Mouse (Mus musculus): Measurements from ENCODE around the gene Btbd11.

The Btbd11 gene

DNA sequence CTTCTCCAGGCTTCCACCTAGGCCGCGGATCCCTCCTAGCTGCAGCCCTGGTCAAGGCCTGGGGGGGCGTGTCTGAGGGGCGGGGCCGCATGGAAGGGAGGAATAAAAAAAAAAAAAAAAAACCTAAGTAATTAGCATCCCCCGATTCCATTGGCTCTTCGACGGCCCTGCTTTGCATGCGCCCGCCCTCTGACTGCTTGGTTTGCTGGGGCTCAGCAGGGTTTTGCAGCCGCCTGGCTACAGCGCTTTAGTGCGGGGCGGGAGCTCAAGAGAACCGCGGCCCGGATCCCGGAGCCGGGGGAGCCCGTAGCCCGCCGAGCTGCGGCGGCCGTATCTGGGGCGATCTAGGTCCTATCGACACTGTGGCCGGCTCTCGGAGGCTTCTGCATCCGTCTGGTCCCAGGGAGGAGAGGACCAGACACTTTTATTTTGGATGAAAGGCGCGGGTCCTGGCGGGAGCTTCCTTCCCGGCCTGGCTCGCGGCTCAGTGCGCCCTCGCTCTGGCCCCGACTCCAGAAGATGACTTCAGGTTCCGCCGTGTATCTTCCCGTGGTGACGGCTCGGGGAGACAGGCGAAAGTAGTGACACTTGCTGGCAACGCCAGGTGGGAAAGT is at the start of gene Btbd11:
Btbd11 (plus strand) TSS at position 210 of the 614 bp plus-strand sequence.
- DNase-seq (ENCODE audit: low read depth, low spot score) = no peak

DNA sequence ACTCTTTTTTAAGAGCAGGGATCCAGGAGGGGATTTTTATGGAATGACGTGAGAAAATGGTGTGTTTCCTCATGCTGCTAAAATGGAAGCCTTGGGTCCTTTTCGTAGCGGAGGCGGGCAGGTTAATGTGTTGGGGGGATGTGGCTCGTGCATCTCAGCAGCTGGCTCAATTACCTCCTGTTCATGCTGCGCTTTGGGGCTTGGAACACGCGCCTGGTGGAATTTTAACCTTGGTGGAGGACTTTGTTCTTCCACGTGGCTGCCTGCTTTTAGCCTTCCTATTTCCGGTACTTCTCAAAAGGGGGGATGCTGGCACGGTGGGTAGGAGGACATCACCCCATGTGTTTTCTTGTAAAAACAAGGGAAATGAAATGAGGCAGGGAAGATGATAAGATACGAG is 47.9 kb upstream of the Btbd11 start:
- no peak for DNase-seq (ENCODE audit: low read depth, low spot score)

DNA sequence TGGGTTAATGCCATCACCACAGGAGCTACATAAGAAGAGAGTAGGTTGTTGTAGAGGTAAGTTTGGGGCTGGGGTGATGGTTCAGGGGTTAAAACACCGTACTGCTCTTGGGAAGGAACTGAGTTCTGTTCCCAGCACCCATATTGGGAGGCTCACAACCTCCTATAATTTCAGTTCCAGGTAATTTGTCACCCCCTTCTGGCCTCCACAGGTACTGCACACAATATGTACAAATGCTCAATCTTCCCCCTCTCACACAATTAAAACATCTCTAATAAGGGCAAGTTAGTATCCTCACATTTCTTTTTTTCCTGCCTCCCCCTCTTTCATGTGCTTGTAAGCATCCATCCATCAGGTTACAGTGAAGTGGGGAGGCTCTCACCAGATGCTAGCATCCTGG is 44.7 kb upstream of the Btbd11 start:
- DNase-seq (ENCODE audit: low read depth, low spot score) = peak; percentile 15

DNA sequence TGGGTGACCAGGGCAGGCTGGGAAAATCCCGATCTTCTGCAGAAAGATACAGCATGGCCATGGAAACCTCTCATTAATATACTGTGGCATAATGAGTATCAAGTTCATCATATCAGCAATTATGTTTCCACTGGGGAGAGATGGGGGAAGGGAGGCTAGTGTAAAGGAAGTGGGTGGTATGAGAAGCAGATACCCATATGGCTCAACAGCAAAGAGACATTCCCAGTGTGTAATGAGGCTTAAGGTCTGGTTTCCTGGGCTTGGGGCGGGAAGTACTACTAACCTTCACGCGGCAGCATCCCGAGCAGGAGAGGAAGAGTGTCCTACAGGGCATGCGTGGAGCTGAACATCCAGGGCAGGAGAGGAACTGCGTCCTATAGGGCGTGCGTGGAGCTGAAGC is 39.4 kb upstream of the Btbd11 start:
- DNase-seq (ENCODE audit: low read depth, low spot score) = no peak

DNA sequence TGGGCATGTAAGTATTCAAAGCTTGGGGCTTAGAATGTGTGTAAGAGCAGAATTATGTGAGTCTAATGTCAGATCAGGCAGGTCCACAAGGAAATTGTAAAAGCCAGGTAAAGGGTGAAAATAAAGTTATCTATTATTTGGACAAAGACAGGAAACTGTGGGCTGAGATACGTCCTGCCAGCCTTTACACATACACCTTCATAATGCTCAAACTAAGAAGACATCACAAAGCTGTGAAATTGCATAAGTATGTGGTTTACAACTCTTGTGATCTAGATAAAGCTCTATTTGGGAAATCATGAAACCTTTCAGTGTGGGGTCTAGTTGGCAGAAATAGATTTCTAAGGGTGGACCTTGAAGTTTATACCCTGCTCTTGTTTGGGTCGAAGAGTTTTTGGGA is 34.1 kb upstream of the Btbd11 start:
- DNase-seq (ENCODE audit: low read depth, low spot score) = no peak

DNA sequence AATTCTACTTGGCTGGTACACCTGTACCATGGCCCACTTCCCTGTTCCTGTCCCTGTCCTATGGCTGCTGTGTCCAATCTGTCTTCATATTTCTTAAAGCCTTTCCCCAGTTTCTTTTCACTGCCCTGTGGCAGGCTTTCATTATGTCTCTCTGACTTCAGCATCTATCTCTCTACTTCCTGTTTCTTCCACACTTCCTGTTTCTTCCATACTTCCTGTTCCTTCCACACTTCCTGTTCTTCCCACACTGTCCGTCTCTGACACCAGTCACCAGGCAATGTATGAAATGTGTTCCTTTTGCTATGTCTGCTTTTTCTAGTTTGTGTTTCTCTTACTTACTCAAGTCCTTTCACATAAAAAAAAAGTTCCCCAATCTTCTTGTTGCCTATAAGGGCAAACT is 32.3 kb upstream of the Btbd11 start:
- no peak for DNase-seq (ENCODE audit: low read depth, low spot score)

DNA sequence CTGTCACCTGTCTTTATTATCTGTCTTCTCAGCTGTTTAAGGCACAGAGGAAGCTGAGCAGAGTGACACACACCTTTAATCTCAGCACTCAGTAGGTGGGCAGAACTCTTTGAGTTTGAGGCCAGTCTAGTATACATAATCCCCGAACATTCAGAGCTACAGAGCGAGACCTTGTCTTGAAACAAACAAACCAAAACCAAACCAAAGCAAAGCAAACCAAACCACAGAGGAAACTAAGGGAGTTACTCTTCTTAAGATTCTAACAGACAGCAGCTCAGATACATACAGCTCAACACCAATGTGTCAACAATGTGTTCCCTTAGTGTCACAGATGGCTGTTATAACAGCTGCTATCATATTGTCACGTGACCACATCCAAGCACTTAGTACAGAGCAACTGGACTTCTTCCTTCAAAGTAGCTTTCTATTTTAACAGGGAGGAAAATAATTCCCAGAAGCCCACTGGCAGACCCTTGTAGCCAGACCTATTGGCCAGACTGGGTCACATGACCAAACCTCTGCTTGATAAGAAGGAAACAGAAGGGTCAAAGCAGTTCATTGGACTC is 27.0 kb upstream of the Btbd11 start:
- no peak for DNase-seq (ENCODE audit: low read depth, low spot score)

DNA sequence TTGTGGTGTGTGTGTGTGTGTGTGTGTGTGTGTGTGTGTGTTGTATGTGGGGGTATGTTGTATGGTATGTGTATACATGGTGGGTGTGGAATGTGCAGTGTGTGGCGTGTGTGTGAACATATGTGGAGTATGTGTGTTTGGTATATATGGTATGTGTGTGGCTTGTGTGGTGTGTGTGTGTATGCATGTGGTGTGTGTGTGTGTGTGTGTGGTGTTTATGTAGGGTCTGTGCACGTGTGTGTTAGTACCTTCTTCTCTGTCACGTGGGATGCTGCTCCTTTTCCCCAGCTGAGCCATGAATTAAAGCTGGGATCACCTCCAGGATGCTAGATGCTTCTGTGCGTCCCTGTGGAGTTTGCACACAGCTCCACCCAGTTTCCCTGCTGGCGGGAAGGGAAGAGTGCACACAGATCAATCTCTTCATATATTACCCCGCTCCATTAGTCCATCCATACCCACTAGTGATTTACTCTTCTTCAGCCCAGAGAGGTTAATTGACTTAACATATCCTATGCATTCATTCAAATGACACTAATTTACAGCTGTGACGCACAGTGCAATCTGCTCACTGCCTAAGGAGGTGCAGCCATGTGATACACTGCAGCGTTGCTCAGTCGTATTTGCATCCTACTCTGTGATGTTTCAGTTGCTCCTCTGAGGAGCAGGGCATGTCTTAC is 23.7 kb upstream of the Btbd11 start:
- no peak for DNase-seq (ENCODE audit: low read depth, low spot score)

DNA sequence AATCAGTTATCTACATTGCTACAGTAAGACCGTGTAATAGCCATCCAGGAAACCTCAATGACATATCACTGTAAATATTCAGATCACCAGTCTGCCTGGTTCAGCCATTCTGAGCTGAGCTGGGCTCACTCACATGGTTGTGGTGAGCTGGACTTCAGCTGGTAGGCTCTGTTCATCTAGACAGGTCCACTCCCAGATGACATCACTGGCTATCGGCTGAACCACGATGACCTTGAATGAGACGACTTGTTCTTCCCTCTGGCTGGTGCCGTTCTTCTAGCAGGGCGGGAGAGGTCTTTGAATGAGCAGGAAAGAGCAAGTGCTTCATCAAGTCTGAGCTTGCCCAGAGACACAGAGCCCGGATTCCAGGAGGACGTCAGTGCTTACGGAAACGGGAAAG is 19.7 kb upstream of the Btbd11 start:
- no peak for DNase-seq (ENCODE audit: low read depth, low spot score)

DNA sequence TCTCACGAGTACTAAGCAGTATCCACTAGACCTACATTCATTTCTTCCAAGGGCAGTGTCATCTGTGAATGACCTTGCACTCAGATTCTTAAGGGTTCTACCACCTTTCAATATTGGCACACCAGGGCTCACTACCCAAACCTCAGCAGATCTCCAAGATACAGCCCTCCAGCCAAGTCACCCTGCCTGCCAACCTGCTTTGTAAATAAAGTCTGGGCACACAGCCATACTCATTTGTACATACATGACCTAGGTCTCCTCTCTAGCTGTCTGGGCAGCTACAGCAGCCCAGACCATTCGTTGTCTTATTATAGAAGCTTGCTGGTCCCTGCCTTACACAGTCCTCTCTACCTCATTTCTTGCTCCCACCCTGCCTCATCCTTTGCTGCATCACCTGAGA is 15.3 kb upstream of the Btbd11 start:
- DNase-seq (ENCODE audit: low read depth, low spot score) = no peak

DNA sequence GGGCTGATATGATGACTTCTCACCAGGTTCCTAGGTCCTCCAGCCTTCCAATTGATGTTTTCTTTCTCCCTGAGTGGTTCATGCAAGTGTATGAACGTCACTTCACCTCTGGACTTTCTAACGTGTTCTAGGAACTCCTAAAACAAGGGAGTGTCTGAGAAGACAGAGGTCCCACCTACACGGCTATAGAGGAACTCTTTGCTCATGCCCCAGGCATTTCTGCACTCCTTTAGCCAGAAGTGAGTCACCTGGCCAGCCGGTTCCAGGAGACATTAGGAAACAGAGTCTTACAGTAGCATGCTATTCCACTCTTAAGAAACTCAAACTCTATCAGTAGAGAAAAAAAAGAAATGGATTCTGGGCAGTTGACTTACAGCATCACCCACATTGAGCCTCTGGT is 14.5 kb upstream of the Btbd11 start:
- DNase-seq (ENCODE audit: low read depth, low spot score) = no peak

DNA sequence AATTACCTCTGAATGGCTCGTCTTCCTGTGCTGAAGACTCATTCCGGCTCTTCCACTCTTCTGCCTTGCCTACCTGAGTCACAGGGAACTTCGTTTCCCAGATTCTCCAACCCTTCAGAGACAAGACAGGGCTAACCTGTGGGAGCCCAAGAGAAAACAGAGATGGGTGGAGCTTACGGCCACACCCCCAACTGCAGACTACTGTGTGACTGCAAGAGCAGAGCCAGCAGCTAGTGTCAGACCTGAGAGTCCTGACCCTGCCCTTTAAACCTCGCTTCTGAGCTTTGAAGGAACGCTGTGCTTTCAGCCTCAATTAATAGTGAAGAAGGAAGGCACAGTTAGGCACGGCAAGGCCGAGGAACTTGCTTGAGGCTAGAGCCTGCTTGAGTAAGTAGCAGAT is 7.6 kb upstream of the Btbd11 start:
- no peak for DNase-seq (ENCODE audit: low read depth, low spot score)

DNA sequence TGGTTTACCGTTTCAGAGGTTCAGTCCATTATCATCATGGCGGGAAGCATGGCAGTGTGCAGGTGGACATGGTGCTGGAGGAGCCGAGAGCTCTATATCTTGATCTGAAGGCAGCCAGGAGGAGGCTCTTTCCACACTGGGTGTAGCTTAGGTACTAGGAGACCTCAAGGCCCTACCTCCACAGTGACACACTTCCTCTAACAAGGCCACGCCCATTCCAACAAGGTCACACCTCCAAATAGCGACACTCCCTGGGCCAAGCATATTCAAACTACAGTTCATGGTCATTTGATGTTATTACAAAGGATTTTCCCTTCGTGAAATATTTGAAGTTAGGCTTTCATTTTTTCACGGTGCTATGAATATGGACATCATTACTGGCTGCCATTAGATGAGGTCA is 3.6 kb upstream of the Btbd11 start:
- peak; percentile 10 for DNase-seq (ENCODE audit: low read depth, low spot score)

DNA sequence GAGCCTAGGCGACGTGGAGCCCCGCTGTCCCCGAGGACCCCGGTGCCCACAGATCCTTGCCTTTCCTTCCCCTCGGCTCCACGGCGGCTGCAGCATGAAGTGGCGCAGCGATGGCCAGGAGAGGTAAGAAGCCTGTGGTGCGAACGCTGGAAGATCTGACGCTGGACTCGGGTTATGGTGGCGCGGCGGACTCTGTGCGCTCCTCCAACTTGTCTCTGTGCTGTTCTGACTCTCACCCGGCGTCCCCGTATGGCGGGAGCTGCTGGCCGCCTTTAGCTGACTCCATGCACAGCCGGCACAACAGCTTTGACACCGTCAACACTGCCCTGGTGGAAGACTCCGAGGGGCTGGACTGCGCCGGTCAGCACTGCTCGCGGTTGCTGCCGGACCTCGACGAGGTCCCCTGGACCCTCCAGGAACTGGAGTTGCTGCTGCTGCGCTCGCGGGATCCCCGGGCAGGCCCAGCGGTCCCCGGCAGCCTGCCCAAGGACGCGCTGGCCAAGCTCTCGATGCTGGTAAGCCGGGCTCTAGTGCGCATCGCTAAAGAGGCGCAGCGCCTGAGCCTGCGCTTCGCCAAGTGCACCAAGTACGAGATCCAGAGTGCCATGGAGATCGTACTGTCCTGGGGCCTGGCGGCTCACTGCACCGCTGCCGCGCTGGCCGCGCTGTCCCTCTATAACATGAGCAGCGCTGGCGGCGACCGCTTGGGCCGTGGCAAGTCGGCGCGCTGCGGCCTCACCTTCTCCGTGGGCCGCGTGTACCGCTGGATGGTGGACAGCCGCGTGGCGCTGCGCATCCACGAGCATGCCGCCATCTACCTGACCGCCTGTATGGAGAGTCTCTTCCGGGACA is 831 bp downstream of the Btbd11 start:
- no peak for DNase-seq (ENCODE audit: low read depth, low spot score)

DNA sequence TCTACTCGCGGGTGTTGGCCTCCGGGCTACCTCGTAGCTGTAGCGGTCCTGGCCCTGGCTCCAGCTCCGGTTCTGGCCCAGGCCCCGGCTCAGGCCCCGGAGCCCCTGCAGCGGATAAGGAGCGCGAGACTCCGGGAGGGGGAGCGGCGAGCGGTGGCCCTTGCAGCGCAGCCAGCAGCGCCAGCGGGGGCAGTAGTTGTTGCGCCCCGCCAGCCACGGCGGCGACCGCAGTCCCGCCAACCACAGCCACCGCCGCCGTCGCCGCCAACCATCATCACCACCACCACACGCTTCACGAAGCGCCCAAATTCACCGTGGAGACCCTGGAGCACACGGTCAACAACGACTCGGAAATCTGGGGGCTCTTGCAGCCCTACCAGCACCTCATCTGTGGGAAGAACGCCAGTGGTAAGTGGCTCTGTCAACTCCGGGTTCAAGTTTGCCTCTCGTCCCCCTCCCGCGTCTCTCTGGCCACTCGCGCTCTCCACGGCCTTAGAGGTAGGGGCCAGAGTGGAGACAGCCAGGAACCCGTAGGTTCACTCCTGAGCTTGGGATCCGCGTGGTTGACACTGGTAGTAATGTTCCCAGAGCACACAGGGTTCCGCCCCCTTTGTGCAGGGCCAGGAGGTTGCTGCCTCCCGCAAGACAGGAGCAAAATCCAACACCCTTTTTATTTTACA is 1.6 kb downstream of the Btbd11 start:
- DNase-seq (ENCODE audit: low read depth, low spot score) = no peak

DNA sequence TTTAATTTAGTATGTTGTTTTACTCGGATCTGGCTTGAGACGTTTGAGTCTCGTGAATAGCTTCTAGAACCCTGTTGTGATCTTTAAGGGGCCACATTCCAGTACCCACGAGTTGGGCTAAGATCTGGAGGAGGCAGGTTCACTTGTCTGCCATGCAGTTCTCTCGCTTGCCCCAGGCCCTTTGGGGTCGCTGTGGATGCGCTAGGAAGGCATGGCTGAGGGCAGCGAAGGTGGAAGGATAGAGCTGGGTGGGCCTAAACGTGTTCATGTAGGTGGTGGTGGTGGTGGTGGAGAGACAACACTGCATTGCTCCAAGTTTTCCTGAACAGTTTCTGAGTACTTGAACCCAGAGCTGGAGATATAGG is 2.1 kb downstream of the Btbd11 start:
- no peak for DNase-seq (ENCODE audit: low read depth, low spot score)

DNA sequence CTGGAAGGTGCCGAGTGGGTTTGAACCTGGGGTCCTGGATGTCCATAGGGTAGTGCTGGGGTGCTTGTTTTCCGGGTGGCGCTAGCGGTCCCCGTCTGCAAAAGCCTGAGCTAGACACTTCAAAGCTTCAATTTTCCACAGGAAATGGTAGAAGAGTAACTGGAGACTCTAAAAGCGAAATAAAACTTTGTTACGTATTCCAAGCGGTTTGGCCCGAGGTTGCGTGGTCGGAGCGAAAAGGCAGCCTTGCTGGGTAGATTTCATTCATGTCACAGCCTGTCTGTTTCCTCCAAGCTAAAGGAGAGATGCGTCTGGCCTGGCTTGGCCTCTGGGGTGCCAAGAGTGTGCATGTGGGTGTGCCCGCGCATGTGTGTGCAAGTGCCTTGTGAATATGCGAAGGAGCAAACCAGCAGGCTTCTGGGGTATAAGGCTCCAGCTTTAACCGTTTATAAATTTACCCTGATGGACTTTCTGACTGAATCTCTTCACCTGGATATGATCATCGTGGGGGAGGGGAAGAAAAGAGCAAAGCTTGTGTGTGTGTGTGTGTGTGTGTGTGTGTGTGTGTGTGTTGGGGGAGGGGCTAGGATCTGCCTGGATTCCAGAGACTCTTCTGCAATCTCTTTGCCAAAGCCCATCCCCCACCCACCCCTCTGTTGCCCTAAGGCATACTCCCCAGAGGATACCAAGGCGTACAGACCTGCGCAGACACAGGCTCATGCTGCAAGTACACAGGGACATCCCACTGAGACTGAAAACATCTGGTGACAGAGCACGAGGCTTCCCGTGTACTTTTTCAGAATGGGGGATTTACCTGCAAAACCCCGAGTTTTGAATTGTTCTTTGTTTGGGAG is 2.9 kb downstream of the Btbd11 start:
- no peak for DNase-seq (ENCODE audit: low read depth, low spot score)

DNA sequence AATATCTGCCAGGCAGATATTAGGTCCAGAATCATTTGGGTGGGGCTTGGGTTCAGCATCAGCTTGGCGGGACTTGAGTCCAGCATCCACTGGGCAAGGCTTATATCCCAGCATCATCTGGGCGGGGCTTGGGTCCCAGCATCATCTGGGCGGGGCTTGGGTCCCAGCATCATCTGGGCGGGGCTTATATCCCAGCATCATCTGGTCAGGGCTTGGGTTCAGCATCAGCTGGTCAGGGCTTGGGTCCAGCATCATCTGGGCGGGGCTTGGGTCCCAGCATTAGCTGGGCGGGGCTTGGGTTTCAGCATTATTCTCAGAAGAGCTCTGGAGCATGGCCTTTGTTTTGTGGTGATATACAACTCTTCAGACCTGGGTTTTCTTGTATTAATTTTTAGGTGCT is 6.4 kb downstream of the Btbd11 start:
- no peak for DNase-seq (ENCODE audit: low read depth, low spot score)

DNA sequence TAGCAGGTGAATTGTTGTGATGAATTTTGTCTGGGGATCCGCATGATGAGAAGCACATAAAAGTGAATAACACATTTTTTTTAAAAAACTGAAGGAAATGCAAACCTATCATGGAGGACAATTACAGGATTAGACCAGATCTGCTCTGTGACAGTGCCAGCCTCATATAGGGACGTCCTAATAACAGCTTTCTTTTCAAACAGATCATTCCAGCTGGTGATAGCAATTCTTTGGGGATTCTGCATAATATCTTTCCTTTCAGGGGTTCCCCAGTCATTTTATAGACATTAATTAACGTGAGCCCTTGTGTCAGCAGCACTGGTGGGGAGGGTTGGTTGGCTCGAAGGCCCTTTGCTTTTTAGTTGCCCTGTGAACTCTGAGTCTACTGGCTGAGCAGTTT is 7.9 kb downstream of the Btbd11 start:
- DNase-seq (ENCODE audit: low read depth, low spot score) = no peak

DNA sequence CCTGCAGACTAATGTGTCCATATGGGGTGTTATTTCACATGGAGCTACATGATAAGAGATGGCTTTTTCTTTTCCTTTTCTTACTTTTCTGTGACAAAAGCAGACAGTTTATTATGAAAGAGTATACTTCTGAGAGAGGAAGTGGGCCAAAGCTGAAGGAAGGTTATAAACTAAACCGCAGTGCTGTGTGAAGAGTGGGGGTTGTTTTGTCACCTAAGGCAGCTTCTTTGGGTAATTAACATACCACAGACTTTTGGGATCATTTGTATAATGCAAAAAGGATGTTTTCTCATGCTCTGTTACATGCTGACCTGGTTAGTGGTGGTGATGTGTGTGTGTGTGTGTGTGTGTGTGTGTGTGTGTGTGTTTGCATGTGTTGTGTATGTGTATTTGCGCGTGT is 24.5 kb downstream of the Btbd11 start:
- no peak for DNase-seq (ENCODE audit: low read depth, low spot score)

Measured in A20 (cell line).